Mouse (Mus musculus): Measurements from ENCODE around the gene Cops7b.

- TF ChIP-seq FLI1 (IDR thresholded peaks at IDR 0.05; ENCODE audit: low read length) (no peak), GATA1 (IDR thresholded peaks at IDR 0.05; ENCODE audit: borderline replicate concordance, low read length) (no peak)
Measured at GRCm38 (mm10) chr1:86632732-86633380, 50.2 kb downstream of the Cops7b start.
